Comparison of ENCODE assay signal across 20 mouse cellular contexts in the genomic region with DNA sequence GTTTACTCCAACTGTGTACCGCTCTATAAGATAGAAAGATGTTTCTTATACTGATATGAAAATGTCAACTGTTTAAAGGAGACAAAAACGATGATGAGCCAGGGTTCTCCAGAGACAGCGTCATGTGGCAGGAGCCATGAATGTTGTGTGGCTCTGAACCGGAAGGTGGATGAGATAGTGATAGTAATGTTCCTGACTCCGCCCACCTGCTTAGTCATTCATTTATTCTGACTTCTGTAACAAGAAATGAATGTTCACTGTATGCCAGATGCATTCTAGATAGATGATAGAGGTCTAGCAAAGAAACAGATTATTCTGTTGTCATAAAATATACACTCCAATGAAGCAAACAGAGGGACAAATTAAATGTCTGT. TPM values are rescaled to one million over a fixed set of nuclear protein-coding genes. Genes with fewer than 3 reads are reported as not detected.
DNase-seq lines count a peak whose midpoint lies in the region; ATAC-seq and TF ChIP-seq lines count a peak whose summit lies in the region.
"Had no signal": no experiment of that assay in that cellular context is flagged by ENCODE, and none has a peak within 500 bp of the region (broad histone marks: within the 10 kb centered on the region; RNA-seq: fewer than 3 reads in every experiment).

No protein-coding gene starts in this region.

- 0 out of 2 replicates have a peak, but pooled peaks have one; percentile 1 for TF ChIP-seq EP300 in lung, postnatal 0 days (IDR thresholded peaks at IDR 0.05)

- H3K36me3 ChIP-seq in lung, postnatal 0 days (ENCODE audit: insufficient read depth, low read length) = no peaks in the 10 kb centered on the region
- H3K36me3 ChIP-seq in intestine, postnatal 0 days (ENCODE audit: control insufficient read depth, insufficient read depth) = no peaks in the 10 kb centered on the region
- H3K36me3 ChIP-seq in liver, embryonic 16.5 days (ENCODE audit: control insufficient read depth, insufficient read depth) = no peaks in the 10 kb centered on the region
- H3K36me3 ChIP-seq in hindbrain, embryonic 10.5 days = no peaks in the 10 kb centered on the region
- H3K36me3 ChIP-seq in forebrain, embryonic 11.5 days (ENCODE audit: control insufficient read depth, insufficient read depth, low read length) = no peaks in the 10 kb centered on the region
- H3K36me3 ChIP-seq: embryonic facial prominence, embryonic 13.5 days; heart, embryonic 13.5 days; midbrain, embryonic 10.5 days had no signal

- no peak for DNase-seq in lung, postnatal 0 days (ENCODE audit: low spot score)
- DNase-seq in lung, postnatal 10 days = no peak
- peak; percentile 73 for DNase-seq in c-Kit-positive CD71-positive TER-119-negative erythroid progenitor cells, embryonic 14.5 days (ENCODE audit: low read depth)
- no peak for DNase-seq in hindbrain, embryonic 10.5 days (ENCODE audit: low spot score)
- DNase-seq in heart, postnatal 4 days = no peak
- no peak for DNase-seq in forebrain, embryonic 11.5 days (ENCODE audit: low spot score)
- DNase-seq: cerebellum, adult 9-11 months; gastrocnemius, postnatal 10 days; heart, adult 11 months; kidney, adult 8-10 months; kidney, postnatal 14 days; retina, postnatal 1 day had no signal

- WGBS in lung, postnatal 0 days = 66% methylated on average over 5 of the region's 5 CpGs
- 62% methylated on average over 5 of the region's 5 CpGs for WGBS in intestine, postnatal 0 days
- WGBS in liver, embryonic 16.5 days (ENCODE audit: insufficient replicate concordance) = 23% methylated on average over 5 of the region's 5 CpGs
- 92% methylated on average over 5 of the region's 5 CpGs for WGBS in hindbrain, embryonic 10.5 days
- 89% methylated on average over 5 of the region's 5 CpGs for WGBS in forebrain, embryonic 11.5 days

- no peaks in the 10 kb centered on the region for H3K9me3 ChIP-seq in lung, postnatal 0 days (ENCODE audit: low read length)
- no peaks in the 10 kb centered on the region for H3K9me3 ChIP-seq in intestine, postnatal 0 days (ENCODE audit: control insufficient read depth)
- no peaks in the 10 kb centered on the region for H3K9me3 ChIP-seq in liver, embryonic 16.5 days (replicated peaks; ENCODE audit: control insufficient read depth, low read length)
- H3K9me3 ChIP-seq in hindbrain, embryonic 10.5 days = no peaks in the 10 kb centered on the region
- H3K9me3 ChIP-seq in forebrain, embryonic 11.5 days (ENCODE audit: control insufficient read depth, low read length) = no peaks in the 10 kb centered on the region
- H3K9me3 ChIP-seq: embryonic facial prominence, embryonic 13.5 days; heart, embryonic 13.5 days; midbrain, embryonic 10.5 days had no signal

- no peak overlapping the region for H3K4me3 ChIP-seq in lung, postnatal 0 days (ENCODE audit: low read depth, low read length)
- H3K4me3 ChIP-seq in intestine, postnatal 0 days (ENCODE audit: low read depth, low read length) = no peak overlapping the region
- H3K4me3 ChIP-seq in liver, embryonic 16.5 days (ENCODE audit: low read depth, low read length) = no peak overlapping the region
- H3K4me3 ChIP-seq in hindbrain, embryonic 10.5 days = no peak overlapping the region
- H3K4me3 ChIP-seq in forebrain, embryonic 11.5 days (ENCODE audit: low read depth, low read length) = no peak overlapping the region
- H3K4me3 ChIP-seq: embryonic facial prominence, embryonic 13.5 days; heart, embryonic 13.5 days; layer of hippocampus, adult 2 months; midbrain, embryonic 10.5 days had no signal

- no peaks in the 10 kb centered on the region for H3K4me1 ChIP-seq in lung, postnatal 0 days (ENCODE audit: insufficient read depth, low read depth, low read length)
- H3K4me1 ChIP-seq in intestine, postnatal 0 days (replicated peaks; ENCODE audit: control insufficient read depth, insufficient read depth, low read length) = no peaks in the 10 kb centered on the region
- H3K4me1 ChIP-seq in liver, embryonic 16.5 days (ENCODE audit: control insufficient read depth, low read depth, low read length) = peaks cover 15% of the 10 kb centered on the region
- H3K4me1 ChIP-seq in hindbrain, embryonic 10.5 days (replicated peaks) = no peaks in the 10 kb centered on the region
- no peaks in the 10 kb centered on the region for H3K4me1 ChIP-seq in forebrain, embryonic 11.5 days (replicated peaks; ENCODE audit: control insufficient read depth, insufficient read depth, low read length)
- H3K4me1 ChIP-seq: embryonic facial prominence, embryonic 13.5 days; midbrain, embryonic 10.5 days had no signal

- H3K27ac ChIP-seq in lung, postnatal 0 days (ENCODE audit: low read length) = no peak overlapping the region
- H3K27ac ChIP-seq in intestine, postnatal 0 days (ENCODE audit: low read depth, low read length) = no peak overlapping the region
- H3K27ac ChIP-seq in liver, embryonic 16.5 days (ENCODE audit: low read length) = no peak overlapping the region
- H3K27ac ChIP-seq in hindbrain, embryonic 10.5 days = no peak overlapping the region
- H3K27ac ChIP-seq in forebrain, embryonic 11.5 days (ENCODE audit: low read depth, low read length) = no peak overlapping the region
- H3K27ac ChIP-seq: embryonic facial prominence, embryonic 13.5 days; heart, embryonic 13.5 days; layer of hippocampus, adult 2 months; midbrain, embryonic 10.5 days had no signal

- no peak overlapping the region for H3K4me2 ChIP-seq in lung, postnatal 0 days (replicated peaks; ENCODE audit: low read depth, low read length)
- no peak overlapping the region for H3K4me2 ChIP-seq in intestine, postnatal 0 days (replicated peaks; ENCODE audit: low read depth)
- H3K4me2 ChIP-seq in liver, embryonic 16.5 days (ENCODE audit: low read depth, low read length) = peak overlapping the region; percentile 10; the same call in 1 of the 2 replicates
- H3K4me2 ChIP-seq in forebrain, embryonic 11.5 days (ENCODE audit: low read depth, low read length, severe bottlenecking) = no peak overlapping the region
- H3K4me2 ChIP-seq: embryonic facial prominence, embryonic 13.5 days; heart, embryonic 13.5 days had no signal

- no peak for TF ChIP-seq CTCF in lung, postnatal 0 days (IDR thresholded peaks at IDR 0.05)
- TF ChIP-seq CTCF in intestine, postnatal 0 days (IDR thresholded peaks at IDR 0.05; ENCODE audit: low read depth) = no peak

- no peak; the same call in 1 of the 2 replicates for ATAC-seq in lung, postnatal 0 days
- 0 out of 2 replicates have a peak, but pooled peaks have one; percentile 25 for ATAC-seq in intestine, postnatal 0 days
- peak; percentile 90 for ATAC-seq in liver, embryonic 16.5 days (ENCODE audit: low read depth)
- no peak for ATAC-seq in forebrain, embryonic 11.5 days (replicated peaks; ENCODE audit: low FRiP score)
- ATAC-seq: hindbrain, embryonic 16.5 days had no signal

- H3K9ac ChIP-seq in lung, postnatal 0 days (replicated peaks; ENCODE audit: low read depth) = no peak overlapping the region
- H3K9ac ChIP-seq in intestine, postnatal 0 days (ENCODE audit: low read depth, low read length) = no peak overlapping the region
- no peak overlapping the region for H3K9ac ChIP-seq in liver, embryonic 16.5 days (ENCODE audit: low read depth, low read length)
- H3K9ac ChIP-seq in forebrain, embryonic 11.5 days (ENCODE audit: low read length) = no peak overlapping the region
- H3K9ac ChIP-seq: embryonic facial prominence, embryonic 13.5 days; heart, embryonic 13.5 days had no signal

- no peaks in the 10 kb centered on the region for H3K27me3 ChIP-seq in lung, postnatal 0 days (replicated peaks; ENCODE audit: insufficient read depth, low read length)
- no peaks in the 10 kb centered on the region for H3K27me3 ChIP-seq in intestine, postnatal 0 days (replicated peaks; ENCODE audit: control insufficient read depth, insufficient read depth, low read length)
- H3K27me3 ChIP-seq in liver, embryonic 16.5 days (ENCODE audit: control insufficient read depth, insufficient read depth, low read depth, low read length) = no peaks in the 10 kb centered on the region
- no peaks in the 10 kb centered on the region for H3K27me3 ChIP-seq in hindbrain, embryonic 10.5 days (ENCODE audit: insufficient read depth, poor library complexity, severe bottlenecking)
- no peaks in the 10 kb centered on the region for H3K27me3 ChIP-seq in forebrain, embryonic 11.5 days (ENCODE audit: control insufficient read depth, insufficient read depth, low read length)
- H3K27me3 ChIP-seq: CH12.LX; embryonic facial prominence, embryonic 13.5 days; heart, embryonic 13.5 days had no signal

RNA-seq across cellular contexts. Expression of a gene that starts 22.5 kb away (rescaled TPM):
- polyA plus RNA-seq in lung, postnatal 0 days (2015; fragmentation: Nextera tagmentation; extraction: Ambion mirVana) = 55.1 and 56.7 TPM in 2 replicates
- polyA plus RNA-seq in intestine, postnatal 0 days (2015; fragmentation: Nextera tagmentation; extraction: Ambion mirVana) = 54.7 and 62.6 TPM in 2 replicates
- polyA plus RNA-seq in liver, embryonic 16.5 days (2015; fragmentation: Nextera tagmentation; extraction: Ambion mirVana) = 14.7 and 16.1 TPM in 2 replicates
- 42.2 and 44.6 TPM in 2 replicates for polyA plus RNA-seq in hindbrain, embryonic 10.5 days (2016; fragmentation: Nextera tagmentation; extraction: Ambion mirVana)
- total RNA-seq in heart, postnatal 4 days (2021) = 10 to 100 TPM; 50.1 to 58.3 TPM
- 55.0 and 57.8 TPM in 2 replicates for polyA plus RNA-seq in forebrain, embryonic 11.5 days (2014; fragmentation: Nextera tagmentation; extraction: Ambion mirVana)

Comparison
In these comparisons a context has a peak if more than half of its experiments do, and no peak if none do; other contexts are left out.
1. ATAC-seq: peak in intestine, postnatal 0 days (single experiment) and liver, embryonic 16.5 days (single experiment); none in lung, postnatal 0 days (single experiment) and forebrain, embryonic 11.5 days (single experiment).